Mouse (Mus musculus): Measurements from ENCODE around the gene Scn3b. TPM values are rescaled to one million over a fixed set of nuclear protein-coding genes. Genes with fewer than 3 reads are reported as not detected.

The Scn3b gene
- polyA plus RNA-seq, 1 experiment, result 0.81 TPM

- DNase-seq (ENCODE audit: low read depth), result no peak
Measured at GRCm38 (mm10) chr9:40268748-40269102, 292 bp upstream of the Scn3b start.

GRCm38 (mm10) chr9:40269880-40270279 lies 863 bp downstream of the Scn3b start:
- DNase-seq (ENCODE audit: low read depth), result no peak

DNA sequence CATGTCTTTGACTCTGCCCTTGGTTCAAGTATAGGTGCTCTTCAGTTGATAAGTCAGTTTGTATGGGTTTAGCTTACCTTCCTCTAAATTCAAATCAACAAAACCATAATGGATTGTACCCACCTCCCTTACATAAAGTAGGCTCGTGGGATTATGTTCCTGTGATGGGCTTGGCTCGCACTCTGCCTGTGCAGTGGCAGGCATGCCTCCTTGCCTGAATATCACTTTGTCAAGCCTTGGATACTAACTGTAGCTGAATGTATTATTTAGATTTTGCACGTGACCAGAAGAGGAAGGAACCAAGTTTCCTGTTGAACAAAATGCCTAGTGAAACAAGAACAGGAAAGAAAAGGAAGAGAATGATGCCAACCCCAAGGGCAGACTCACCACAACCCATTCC lies 2.1 kb downstream of the Scn3b start:
- DNase-seq (ENCODE audit: low read depth), result no peak

DNA sequence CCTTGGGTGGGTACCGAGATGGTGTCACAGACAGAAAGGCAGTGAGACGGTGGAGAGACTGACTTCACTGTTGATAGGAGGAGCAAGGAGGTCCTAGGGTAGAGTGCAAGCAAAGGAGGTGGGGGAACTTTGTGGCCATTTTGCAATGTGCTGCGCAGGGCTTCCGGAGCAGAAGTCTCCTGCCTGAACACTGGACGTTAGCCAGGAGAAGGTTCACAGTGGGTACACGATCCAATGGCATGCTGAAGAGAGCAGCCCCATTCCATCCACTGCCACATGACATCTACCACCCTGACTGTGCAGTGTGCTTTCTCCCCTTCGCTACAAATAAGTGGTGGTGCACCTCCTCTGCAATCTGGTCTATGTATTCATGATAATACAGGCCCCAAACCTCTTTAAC lies 3.8 kb downstream of the Scn3b start:
- no peak for DNase-seq (ENCODE audit: low read depth)

GRCm38 (mm10) chr9:40275904-40276303 lies 6.9 kb downstream of the Scn3b start:
- no peak for DNase-seq (ENCODE audit: low read depth)

DNA sequence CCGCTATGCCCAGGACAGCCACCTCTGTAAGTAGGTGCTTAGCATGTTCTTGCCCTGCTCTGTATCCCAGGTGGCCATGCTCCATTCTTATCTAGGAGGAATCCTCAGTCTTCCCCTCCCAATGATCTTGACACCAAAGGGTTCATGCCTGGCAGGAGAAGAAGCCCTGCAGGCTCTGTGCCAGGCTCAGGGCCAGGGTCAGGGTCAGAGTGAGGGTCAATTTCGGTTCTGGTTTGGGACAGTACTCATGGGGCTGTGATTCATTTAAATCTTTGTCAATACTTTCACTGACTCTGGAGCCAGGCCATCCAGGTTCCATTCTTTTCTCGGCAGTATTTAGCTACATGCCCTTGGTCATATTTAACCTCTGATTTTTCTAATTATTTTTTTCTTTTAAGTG lies 8.7 kb downstream of the Scn3b start:
- no peak for DNase-seq (ENCODE audit: low read depth)

GRCm38 (mm10) chr9:40279438-40279837 lies 10.4 kb downstream of the Scn3b start:
- no peak for DNase-seq (ENCODE audit: low read depth)

DNA sequence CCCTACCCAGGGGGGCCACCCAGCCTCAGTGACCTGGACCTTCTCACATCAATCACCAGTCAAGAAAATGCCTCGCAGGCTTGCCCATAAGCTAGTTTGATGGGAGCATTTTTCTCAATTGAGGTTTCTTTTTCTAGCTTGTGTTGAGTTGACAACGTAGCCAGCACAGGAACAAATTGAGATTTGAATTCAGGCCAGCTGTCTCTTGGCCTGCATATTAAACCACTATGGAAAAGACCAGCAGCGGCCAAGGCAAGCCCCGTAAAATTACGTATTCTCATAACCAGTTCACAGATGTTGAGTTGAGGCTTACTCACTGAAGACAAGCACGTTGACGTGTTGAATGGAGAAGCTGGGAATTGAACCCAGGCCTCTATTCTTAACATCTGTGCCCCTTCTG lies 14.0 kb downstream of the Scn3b start:
- no peak for DNase-seq (ENCODE audit: low read depth)

- DNase-seq (ENCODE audit: low read depth), result no peak
Measured at GRCm38 (mm10) chr9:40292475-40292874, 23.5 kb downstream of the Scn3b start.

DNA sequence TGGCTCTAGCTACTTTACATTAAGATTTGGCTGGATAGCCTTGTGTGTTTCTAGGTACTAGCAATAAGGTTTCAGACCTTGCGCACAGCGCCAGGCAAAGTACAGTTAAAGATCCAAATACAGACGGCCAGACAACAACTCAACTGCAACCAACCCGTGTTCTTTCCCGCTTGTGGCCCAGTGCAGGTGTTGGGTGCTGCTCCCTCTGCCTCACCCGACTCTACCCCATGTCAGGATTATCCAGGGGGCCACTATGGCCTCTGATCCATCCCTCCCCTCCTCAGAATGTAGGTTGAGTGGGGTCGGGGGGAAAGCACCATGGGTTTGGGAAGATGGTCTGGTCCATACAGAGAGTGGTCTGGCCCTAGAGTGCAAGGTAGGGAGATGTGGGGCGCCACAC lies 24.3 kb downstream of the Scn3b start:
- DNase-seq (ENCODE audit: low read depth), result no peak

GRCm38 (mm10) chr9:40293740-40294139 lies 24.7 kb downstream of the Scn3b start:
- DNase-seq (ENCODE audit: low read depth), result no peak

DNA sequence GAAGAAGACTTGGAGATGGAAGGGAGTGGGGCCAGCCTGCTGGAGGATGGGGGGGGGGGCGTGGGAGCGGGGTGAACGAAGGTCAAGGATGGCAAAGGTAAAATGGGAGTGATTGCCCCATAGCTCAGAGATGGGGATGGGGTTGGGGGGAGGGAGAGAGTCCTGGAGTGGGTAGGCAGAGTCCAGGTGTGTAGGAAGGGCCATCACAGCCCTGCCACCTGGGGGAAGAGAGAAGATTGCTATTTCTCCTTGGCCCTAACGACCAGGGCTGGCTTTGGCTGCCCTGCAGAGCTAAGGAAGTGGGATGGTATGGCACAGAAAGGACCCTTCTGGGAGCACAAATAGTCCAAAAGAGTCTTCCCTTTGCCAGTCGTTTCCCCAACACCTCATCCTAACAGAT lies 25.2 kb downstream of the Scn3b start:
- no peak for DNase-seq (ENCODE audit: low read depth)

DNA sequence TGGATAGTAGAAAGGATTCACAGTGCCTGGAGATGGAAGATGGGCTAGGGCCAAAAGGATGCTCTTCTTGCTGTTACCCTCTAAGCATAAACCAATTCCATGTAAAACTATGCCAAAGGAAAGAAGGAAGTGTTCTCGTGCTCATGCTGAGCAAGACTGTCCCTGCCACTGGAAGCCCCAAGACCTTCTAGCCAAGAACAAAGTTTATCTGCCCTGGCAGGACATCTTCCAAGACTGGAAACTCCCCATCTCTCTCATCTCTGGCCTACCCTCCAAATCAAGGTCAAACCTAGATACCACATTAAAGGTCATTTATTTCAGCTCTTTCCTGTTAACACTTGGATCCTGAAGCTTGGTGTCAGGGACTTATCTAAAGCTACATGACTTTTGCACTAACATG lies 25.8 kb downstream of the Scn3b start:
- DNase-seq (ENCODE audit: low read depth), result no peak

GRCm38 (mm10) chr9:40296251-40296650 lies 27.2 kb downstream of the Scn3b start:
- DNase-seq (ENCODE audit: low read depth), result no peak

- no peak for DNase-seq (ENCODE audit: low read depth)
Measured at GRCm38 (mm10) chr9:40297969-40298368, 29.0 kb downstream of the Scn3b start.

DNA sequence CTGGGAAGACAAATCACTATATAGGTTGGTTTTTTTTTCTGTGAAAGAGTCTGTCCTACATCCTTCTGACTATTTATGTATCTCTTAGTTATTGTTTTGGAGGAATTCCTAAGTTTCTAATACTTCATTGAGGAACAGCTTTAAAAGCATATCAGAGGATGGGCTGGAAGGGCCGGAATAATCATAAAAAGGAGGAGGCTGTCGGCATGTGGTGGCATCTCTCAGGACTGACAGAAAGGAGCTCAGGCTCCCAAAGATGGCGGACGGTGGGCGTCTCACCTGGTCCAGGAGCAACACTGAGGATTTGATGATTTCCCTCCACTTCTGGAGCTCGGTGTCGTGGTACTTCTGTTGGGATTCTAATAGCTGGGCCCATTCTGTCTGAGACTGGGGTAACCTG lies 30.3 kb downstream of the Scn3b start:
- no peak for DNase-seq (ENCODE audit: low read depth)

DNA sequence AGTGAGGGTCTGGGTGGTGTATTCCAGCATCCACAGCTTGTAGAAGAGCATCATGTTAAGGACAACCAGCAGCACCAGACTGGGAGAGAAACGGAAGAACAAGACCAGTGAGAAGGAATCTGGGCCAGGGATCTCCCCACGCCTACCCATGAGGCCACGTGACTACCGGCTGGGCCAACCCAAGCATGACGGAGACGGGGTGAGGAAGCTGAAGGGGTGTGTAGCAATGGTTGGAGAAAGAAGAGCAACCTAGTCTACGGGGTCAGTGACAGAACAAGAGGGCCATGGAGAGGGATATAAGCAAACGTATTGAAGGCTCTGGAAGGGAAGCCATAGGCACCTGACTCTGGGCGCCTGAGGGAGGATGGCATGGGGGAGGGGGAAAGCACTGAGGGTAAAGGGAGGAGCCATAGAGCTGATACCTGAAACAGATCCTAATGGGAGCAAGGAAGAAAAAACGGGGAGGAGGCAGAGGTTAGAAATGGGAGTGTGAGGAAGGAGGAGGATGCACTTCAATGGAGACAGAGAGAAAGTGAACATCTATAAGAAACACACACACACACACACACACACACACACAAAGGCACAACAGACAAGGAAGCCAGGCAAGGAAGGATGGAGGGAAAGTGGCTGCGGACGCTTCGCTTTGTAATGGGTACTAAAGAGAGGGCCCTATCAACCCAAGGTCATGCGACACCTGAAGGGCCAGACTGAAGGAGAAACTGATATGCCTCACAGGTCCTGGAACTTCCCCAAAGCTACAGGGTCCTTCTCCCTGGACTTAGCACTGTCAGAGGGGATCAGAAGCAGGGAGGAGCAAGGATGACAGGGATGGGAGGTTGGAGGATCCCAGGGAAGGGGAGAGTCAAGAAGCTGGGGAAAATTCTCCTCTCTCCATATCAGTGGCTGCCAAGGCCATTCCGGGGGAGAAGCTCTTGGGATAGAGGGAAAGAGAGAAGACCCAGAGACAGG lies 31.3 kb downstream of the Scn3b start:
- no peak for DNase-seq (ENCODE audit: low read depth)

DNA sequence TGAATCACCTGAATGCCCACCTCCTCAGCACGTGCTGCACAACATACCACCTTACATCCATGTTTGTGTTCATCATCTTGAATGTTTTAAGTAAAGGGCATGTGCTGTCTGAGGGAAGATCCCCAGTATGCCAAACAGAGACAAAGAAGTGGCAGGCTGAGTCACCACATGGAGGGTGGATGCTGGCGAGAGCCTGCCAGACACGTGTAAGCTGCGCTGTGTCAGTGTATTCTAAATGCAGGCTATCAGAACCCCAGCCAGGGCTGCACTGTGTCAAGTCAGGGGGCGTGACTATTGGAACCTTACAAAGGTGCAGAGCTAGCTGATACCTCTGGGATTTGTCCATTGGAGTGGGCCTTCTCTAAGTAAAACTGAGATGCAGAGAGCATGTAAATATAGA lies 32.5 kb downstream of the Scn3b start:
- no peak for DNase-seq (ENCODE audit: low read depth)

DNA sequence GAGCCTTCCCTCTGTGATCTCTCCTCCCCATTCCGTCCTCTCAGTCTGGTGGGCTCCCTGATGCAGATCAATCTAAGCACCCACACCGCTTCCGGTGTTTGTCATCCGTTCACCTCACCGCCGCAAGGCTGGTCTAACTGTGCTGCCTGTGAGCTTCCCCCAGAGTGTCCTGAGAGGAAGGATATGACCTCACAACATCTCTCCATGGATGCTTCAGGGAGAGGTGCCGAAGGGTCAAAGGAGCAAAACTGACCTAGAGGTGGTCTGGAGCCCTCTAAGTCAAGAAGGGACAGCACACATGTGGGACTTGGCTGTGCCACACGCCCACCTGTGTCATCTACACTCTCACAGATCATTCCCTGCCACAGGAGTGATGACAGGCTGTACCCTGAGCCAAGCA lies 33.4 kb downstream of the Scn3b start:
- no peak for DNase-seq (ENCODE audit: low read depth)

DNA sequence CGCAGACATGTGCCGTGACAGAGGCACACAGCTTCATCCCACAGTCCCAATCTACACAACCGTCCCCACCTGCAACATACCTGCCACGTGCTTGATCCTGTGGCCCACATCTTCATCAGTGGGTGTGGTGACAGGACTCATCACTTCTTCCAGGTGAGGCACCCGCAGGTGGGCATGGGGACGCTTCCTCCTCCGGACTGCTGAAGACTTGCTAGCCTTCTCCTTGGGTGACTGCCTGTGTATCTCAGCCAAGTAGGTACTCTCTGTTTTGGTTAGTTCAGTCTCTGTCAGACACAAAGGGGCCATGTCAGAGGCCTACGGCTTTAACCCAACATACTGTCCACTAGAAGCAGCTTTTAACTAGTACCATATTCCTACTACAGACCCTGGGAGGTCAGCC lies 35.2 kb downstream of the Scn3b start:
- DNase-seq (ENCODE audit: low read depth), result no peak

DNA sequence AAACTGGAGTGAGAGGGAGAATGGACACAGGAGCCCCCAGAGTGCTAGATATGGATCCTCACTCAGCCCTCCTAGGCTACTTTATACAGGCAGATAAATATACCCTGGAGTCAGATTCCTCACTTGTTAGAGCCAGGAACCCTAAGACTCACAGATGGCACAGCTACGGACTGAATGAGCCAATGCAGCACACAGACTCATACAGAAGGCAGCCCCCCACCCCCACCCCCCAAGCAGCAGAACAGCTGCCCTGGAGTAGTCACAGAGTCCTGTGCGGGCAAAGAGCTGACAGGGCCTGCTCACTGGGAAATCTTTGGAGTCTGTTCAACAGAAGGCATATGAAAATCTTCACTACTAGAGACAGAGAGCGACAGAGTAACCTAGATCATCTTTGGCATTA lies 38.3 kb downstream of the Scn3b start:
- no peak for DNase-seq (ENCODE audit: low read depth)

DNA sequence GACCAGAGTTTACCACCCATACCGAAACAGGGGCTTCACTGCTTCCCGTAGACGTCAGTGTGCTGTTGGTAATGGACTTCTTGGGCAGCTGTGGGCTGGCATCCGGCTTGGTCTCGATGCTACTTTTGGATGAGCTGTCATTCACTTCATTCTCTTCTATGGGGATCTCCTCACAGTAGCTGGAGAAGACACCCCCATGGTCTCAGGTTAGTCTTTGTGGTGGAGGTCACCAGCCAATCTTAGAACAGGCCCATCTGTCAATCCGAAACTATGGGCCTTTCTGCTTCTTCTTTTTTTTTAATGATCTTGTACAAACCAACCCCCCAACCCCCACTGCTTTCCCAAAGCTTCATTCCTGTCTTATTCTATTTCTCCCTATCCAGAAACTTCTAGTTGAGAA lies 40.9 kb downstream of the Scn3b start:
- DNase-seq (ENCODE audit: low read depth), result no peak

DNA sequence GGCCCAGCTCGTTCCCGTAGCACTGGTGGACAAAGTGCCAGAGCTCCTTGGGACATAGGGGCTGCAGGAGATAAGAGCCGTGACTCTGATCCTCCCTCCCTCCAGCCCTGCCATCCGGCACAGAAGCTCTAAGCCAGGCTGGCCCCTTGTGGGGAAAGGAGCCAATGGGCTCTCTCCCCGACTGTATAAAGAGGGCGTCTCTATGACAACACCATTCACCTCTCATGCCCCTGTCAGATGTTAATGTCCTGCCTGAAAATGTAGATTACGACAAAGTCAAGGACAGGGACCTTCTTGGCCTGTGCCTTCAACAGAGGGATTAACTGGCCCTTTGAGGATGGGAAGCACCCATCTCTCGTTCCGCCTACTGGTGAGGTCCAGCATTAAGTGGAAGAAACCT lies 42.8 kb downstream of the Scn3b start:
- DNase-seq (ENCODE audit: low read depth), result no peak
